Mouse (Mus musculus) liver, postnatal 0 days (tissue): ENCODE results near the gene Ankrd40.

Experiments used
- CTCF ChIP-seq: sonication (generic); IDR thresholded peaks from 2 replicates; pipeline ENCODE4 v1.5.1; 2016; ENCODE audit warnings: antibody characterized with exemption, low read depth
- EP300 ChIP-seq: IDR thresholded peaks from 2 replicates; pipeline ENCODE4 v1.6.1; 2016; ENCODE audit warnings: antibody characterized with exemption, low read depth, mild to moderate bottlenecking

DNA sequence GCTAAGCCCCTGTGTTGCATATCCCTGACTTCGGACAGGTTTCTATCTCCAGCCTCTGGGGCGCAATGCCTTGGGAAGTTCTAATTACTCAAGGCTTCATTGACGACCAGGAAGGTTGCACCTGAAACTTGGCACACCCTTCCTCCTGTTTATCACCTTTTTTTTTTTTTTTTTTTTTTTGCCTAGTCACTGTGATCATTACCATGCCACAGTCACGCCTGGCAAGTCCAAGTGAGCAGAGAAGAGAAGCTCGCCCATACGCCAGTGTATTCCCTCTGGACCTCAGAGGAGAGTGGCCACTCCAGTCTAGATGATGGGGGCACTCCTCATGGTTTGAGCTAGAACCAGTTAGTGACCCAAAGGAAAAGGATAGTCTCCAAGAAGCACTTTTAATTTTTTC lies 63.0 kb downstream of the Ankrd40 start:
- TF ChIP-seq CTCF (no peak), EP300 (no peak)
